Mouse (Mus musculus): ENCODE data around the gene Rcan3. TPM values are rescaled to one million over a fixed set of nuclear protein-coding genes. Genes with fewer than 3 reads are reported as not detected.

The Rcan3 gene
- polyA plus RNA-seq, 2 experiments = 14.0 to 16.1 TPM

GRCm38 (mm10) chr4:135429383-135429782, 4.3 kb downstream of the Rcan3 start:
- Histone ChIP-seq H3K4me1 (ENCODE audit: control insufficient read depth, insufficient read depth, low read length) (0 out of 2 replicates have a peak, but pooled peaks cover 3% of the 10 kb centered on the region), H3K4me2 (replicated peaks; ENCODE audit: low read depth, low read length, severe bottlenecking) (no peak overlapping the region), H3K36me3 (ENCODE audit: control insufficient read depth, insufficient read depth, low read length) (peaks cover 2% of the 10 kb centered on the region; the same call in 1 of the 2 replicates), H3K9me3 (ENCODE audit: control insufficient read depth, low read length) (no peaks in the 10 kb centered on the region), H3K9ac (ENCODE audit: low read depth, low read length, severe bottlenecking) (no peak overlapping the region), H3K27ac (replicated peaks; ENCODE audit: low read depth, low read length) (no peak overlapping the region), H3K4me3 (replicated peaks; ENCODE audit: low read length) (no peak overlapping the region), H3K27me3 (ENCODE audit: control insufficient read depth, insufficient read depth, low read length) (no peaks in the 10 kb centered on the region)
- ATAC-seq (ENCODE audit: low FRiP score, low read depth) (no peak), DNase-seq (ENCODE audit: low spot score) (no peak)
- no peak for TF ChIP-seq POLR2A (IDR thresholded peaks at IDR 0.05; ENCODE audit: borderline replicate concordance, extremely low read depth, insufficient read depth, insufficient read length)
- 89% methylated on average over 4 of the region's 4 CpGs for WGBS

GRCm38 (mm10) chr4:135426587-135426986, 7.1 kb downstream of the Rcan3 start:
- H3K9me3 ChIP-seq (ENCODE audit: control insufficient read depth, low read length) = no peaks in the 10 kb centered on the region
- TF ChIP-seq POLR2A (IDR thresholded peaks at IDR 0.05; ENCODE audit: borderline replicate concordance, extremely low read depth, insufficient read depth, insufficient read length) = no peak
- no peak for ATAC-seq (ENCODE audit: low FRiP score, low read depth)
- H3K4me1 ChIP-seq (ENCODE audit: control insufficient read depth, insufficient read depth, low read length) = no peaks in the 10 kb centered on the region
- no peak overlapping the region for H3K4me3 ChIP-seq (replicated peaks; ENCODE audit: low read length)
- no peak overlapping the region for H3K9ac ChIP-seq (ENCODE audit: low read depth, low read length, severe bottlenecking)
- H3K36me3 ChIP-seq (ENCODE audit: control insufficient read depth, insufficient read depth, low read length) = peaks cover 14% of the 10 kb centered on the region
- no peaks in the 10 kb centered on the region for H3K27me3 ChIP-seq (ENCODE audit: control insufficient read depth, insufficient read depth, low read length)
- 93% methylated on average over 7 of the region's 7 CpGs for WGBS
- H3K27ac ChIP-seq (replicated peaks; ENCODE audit: low read depth, low read length) = no peak overlapping the region
- H3K4me2 ChIP-seq (replicated peaks; ENCODE audit: low read depth, low read length, severe bottlenecking) = no peak overlapping the region
- DNase-seq (ENCODE audit: low spot score) = no peak

- ATAC-seq (ENCODE audit: low FRiP score, low read depth) (no peak), DNase-seq (ENCODE audit: low spot score) (no peak)
- WGBS = 75% methylated on average over 9 of the region's 9 CpGs
- H3K36me3 ChIP-seq (ENCODE audit: control insufficient read depth, insufficient read depth, low read length) = peaks cover 14% of the 10 kb centered on the region
- no peak overlapping the region for H3K4me2 ChIP-seq (replicated peaks; ENCODE audit: low read depth, low read length, severe bottlenecking)
- H3K9ac ChIP-seq (ENCODE audit: low read depth, low read length, severe bottlenecking) = no peak overlapping the region
- H3K27ac ChIP-seq (replicated peaks; ENCODE audit: low read depth, low read length) = no peak overlapping the region
- no peak overlapping the region for H3K4me3 ChIP-seq (replicated peaks; ENCODE audit: low read length)
- no peaks in the 10 kb centered on the region for H3K27me3 ChIP-seq (ENCODE audit: control insufficient read depth, insufficient read depth, low read length)
- H3K9me3 ChIP-seq (ENCODE audit: control insufficient read depth, low read length) = no peaks in the 10 kb centered on the region
- no peaks in the 10 kb centered on the region for H3K4me1 ChIP-seq (ENCODE audit: control insufficient read depth, insufficient read depth, low read length)
- TF ChIP-seq POLR2A (IDR thresholded peaks at IDR 0.05; ENCODE audit: borderline replicate concordance, extremely low read depth, insufficient read depth, insufficient read length) = no peak
Measured at GRCm38 (mm10) chr4:135425625-135426024, 8.0 kb downstream of the Rcan3 start.

- Histone ChIP-seq H3K4me2 (replicated peaks; ENCODE audit: low read depth, low read length, severe bottlenecking) (no peak overlapping the region), H3K4me3 (replicated peaks; ENCODE audit: low read length) (no peak overlapping the region), H3K27ac (replicated peaks; ENCODE audit: low read depth, low read length) (no peak overlapping the region), H3K27me3 (ENCODE audit: control insufficient read depth, insufficient read depth, low read length) (no peaks in the 10 kb centered on the region), H3K4me1 (ENCODE audit: control insufficient read depth, insufficient read depth, low read length) (no peaks in the 10 kb centered on the region), H3K36me3 (ENCODE audit: control insufficient read depth, insufficient read depth, low read length) (peaks cover 50% of the 10 kb centered on the region), H3K9me3 (ENCODE audit: control insufficient read depth, low read length) (no peaks in the 10 kb centered on the region), H3K9ac (ENCODE audit: low read depth, low read length, severe bottlenecking) (no peak overlapping the region)
- TF ChIP-seq POLR2A (IDR thresholded peaks at IDR 0.05; ENCODE audit: borderline replicate concordance, extremely low read depth, insufficient read depth, insufficient read length) = no peak
- ATAC-seq (ENCODE audit: low FRiP score, low read depth) = no peak
- 90% methylated on average over 13 of the region's 13 CpGs for WGBS
- DNase-seq (ENCODE audit: low spot score) = no peak
Measured at GRCm38 (mm10) chr4:135420961-135421360, 12.7 kb downstream of the Rcan3 start.

GRCm38 (mm10) chr4:135420416-135420815, 13.2 kb downstream of the Rcan3 start:
- no peak overlapping the region for H3K27ac ChIP-seq (replicated peaks; ENCODE audit: low read depth, low read length)
- ATAC-seq (ENCODE audit: low FRiP score, low read depth) (no peak), DNase-seq (ENCODE audit: low spot score) (no peak)
- H3K36me3 ChIP-seq (ENCODE audit: control insufficient read depth, insufficient read depth, low read length) = peaks cover 52% of the 10 kb centered on the region
- H3K9ac ChIP-seq (ENCODE audit: low read depth, low read length, severe bottlenecking) = no peak overlapping the region
- no peak for TF ChIP-seq POLR2A (IDR thresholded peaks at IDR 0.05; ENCODE audit: borderline replicate concordance, extremely low read depth, insufficient read depth, insufficient read length)
- H3K4me3 ChIP-seq (replicated peaks; ENCODE audit: low read length) = no peak overlapping the region
- H3K4me1 ChIP-seq (ENCODE audit: control insufficient read depth, insufficient read depth, low read length) = no peaks in the 10 kb centered on the region
- no peaks in the 10 kb centered on the region for H3K9me3 ChIP-seq (ENCODE audit: control insufficient read depth, low read length)
- no peak overlapping the region for H3K4me2 ChIP-seq (replicated peaks; ENCODE audit: low read depth, low read length, severe bottlenecking)
- H3K27me3 ChIP-seq (ENCODE audit: control insufficient read depth, insufficient read depth, low read length) = no peaks in the 10 kb centered on the region
- 87% methylated on average over 11 of the region's 11 CpGs for WGBS

- Histone ChIP-seq H3K9ac (ENCODE audit: low read depth, low read length, severe bottlenecking) (no peak overlapping the region), H3K36me3 (ENCODE audit: control insufficient read depth, insufficient read depth, low read length) (peaks cover 52% of the 10 kb centered on the region), H3K4me1 (ENCODE audit: control insufficient read depth, insufficient read depth, low read length) (no peaks in the 10 kb centered on the region), H3K4me3 (replicated peaks; ENCODE audit: low read length) (no peak overlapping the region), H3K27me3 (ENCODE audit: control insufficient read depth, insufficient read depth, low read length) (no peaks in the 10 kb centered on the region), H3K9me3 (ENCODE audit: control insufficient read depth, low read length) (no peaks in the 10 kb centered on the region), H3K4me2 (replicated peaks; ENCODE audit: low read depth, low read length, severe bottlenecking) (no peak overlapping the region), H3K27ac (replicated peaks; ENCODE audit: low read depth, low read length) (no peak overlapping the region)
- 86% methylated on average over 21 of the region's 21 CpGs for WGBS
- DNase-seq (ENCODE audit: low spot score) (no peak), ATAC-seq (ENCODE audit: low FRiP score, low read depth) (no peak)
- no peak for TF ChIP-seq POLR2A (IDR thresholded peaks at IDR 0.05; ENCODE audit: borderline replicate concordance, extremely low read depth, insufficient read depth, insufficient read length)
Measured at GRCm38 (mm10) chr4:135419996-135420395, 13.7 kb downstream of the Rcan3 start.
